Mouse (Mus musculus) heart, postnatal 0 days (tissue): ENCODE data around the gene 4931428L18Rik. TPM values are rescaled to one million over a fixed set of nuclear protein-coding genes. Genes with fewer than 3 reads are reported as not detected.

Source experiments
- ATAC-seq: fragments of 200-750 bp; cut with Nextera tagmentation; 2 replicates; pipeline ENCODE4 v1.8.0; 2017; ENCODE audit warnings: low read depth, moderate number of reproducible peaks, moderate library complexity; ENCODE audit not compliant: insufficient read depth
- DNase-seq: peaks from one replicate; pipeline ENCODE4 v3.0.0-alpha.2; 2016; ENCODE audit warnings: low spot score
- H3K27ac ChIP-seq: fragments of 300-500 bp; sonication (generic); 2 replicates; pipeline ENCODE4 v1.5.1; 2014; ENCODE audit warnings: low read depth, mild to moderate bottlenecking
- H3K27me3 ChIP-seq: fragments of 300-500 bp; sonication (generic); 2 replicates; pipeline ENCODE4 v1.6.1; 2014; ENCODE audit warnings: low read length, mixed read lengths; ENCODE audit not compliant: control insufficient read depth, insufficient read depth
- H3K36me3 ChIP-seq: fragments of 300-500 bp; sonication (generic); replicated peaks from 2 replicates; pipeline ENCODE4 v1.6.1; 2014; ENCODE audit warnings: low read length, mixed read lengths; ENCODE audit not compliant: control insufficient read depth, insufficient read depth
- H3K4me1 ChIP-seq: fragments of 300-500 bp; sonication (generic); 2 replicates; pipeline ENCODE4 v1.6.1; 2014; ENCODE audit warnings: antibody characterized with exemption; ENCODE audit not compliant: control insufficient read depth, insufficient read depth
- H3K4me2 ChIP-seq: fragments of 300-500 bp; sonication (generic); 2 replicates; pipeline ENCODE4 v1.6.1; 2014; ENCODE audit warnings: low read depth, mild to moderate bottlenecking, low read length, moderate library complexity
- H3K4me3 ChIP-seq: fragments of 300-500 bp; sonication (generic); 2 replicates; pipeline ENCODE4 v1.5.1; 2014; ENCODE audit warnings: low read depth, low read length
- H3K9ac ChIP-seq: fragments of 300-500 bp; sonication (generic); replicated peaks from 2 replicates; pipeline ENCODE4 v1.6.1; 2014; ENCODE audit warnings: low read depth, low read length, mixed read lengths
- H3K9me3 ChIP-seq: fragments of 300-500 bp; sonication (generic); replicated peaks from 2 replicates; pipeline ENCODE4 v1.6.1; 2016; ENCODE audit warnings: low read length; ENCODE audit not compliant: control insufficient read depth
- CTCF ChIP-seq: IDR thresholded peaks from 2 replicates; pipeline ENCODE4 v1.5.1; 2016; ENCODE audit warnings: antibody characterized with exemption, control low read depth, low read depth
- EP300 ChIP-seq: IDR thresholded peaks from 2 replicates; pipeline ENCODE4 v1.6.1; 2016; ENCODE audit warnings: antibody characterized with exemption, low read depth
- WGBS: fragments of 180-500 bp; shearing (Covaris S2); extraction: QIAGEN DNeasy Blood & Tissue Kit; methylation state at CpG from one replicate; pipeline ENCODE4 v1.1.7; 2014; 5-methylcytosine and 5-hydroxymethylcytosine counted together
- polyA plus RNA-seq: library from polyadenylated mRNA; unstranded; fragments of >200 nt; fragmentation: Nextera tagmentation; extraction: Ambion mirVana; gene quantifications from 2 replicates; pipeline ENCODE4 v1.2.1, GENCODE M21; 2015
- total RNA-seq: library from RNA; depleted of rRNA; stranded (reverse); fragments of >200 nt; gene quantifications from 2 replicates; pipeline ENCODE4 v1.2.3, GENCODE M21; 2014; ENCODE audit warnings: low replicate concordance

4931428L18Rik gene
- total and polyA plus RNA-seq, 2 experiments from 2014 or later: 0.23 TPM; not detected in 1

GRCm38 (mm10) chr1:31071209-31071608, 151.3 kb downstream of the 4931428L18Rik start:
- no peak for TF ChIP-seq CTCF
- no peak for TF ChIP-seq EP300
- Histone ChIP-seq H3K4me3 (no peak overlapping the region), H3K27me3 (no peaks in the 10 kb centered on the region), H3K4me2 (no peak overlapping the region), H3K36me3 (no peaks in the 10 kb centered on the region), H3K9me3 (no peaks in the 10 kb centered on the region), H3K9ac (no peak overlapping the region), H3K4me1 (no peaks in the 10 kb centered on the region), H3K27ac (no peak overlapping the region)
- ATAC-seq (no peak), DNase-seq (no peak)
- WGBS: 82% methylated on average over 2 of the region's 2 CpGs

- no peaks in the 10 kb centered on the region for H3K36me3 ChIP-seq
- TF ChIP-seq EP300 (no peak), CTCF (no peak)
- no peak overlapping the region for H3K4me2 ChIP-seq
- no peak for DNase-seq
- no peak for ATAC-seq
- no peaks in the 10 kb centered on the region for H3K4me1 ChIP-seq
- H3K4me3 ChIP-seq: no peak overlapping the region
- H3K27ac ChIP-seq: no peak overlapping the region
- no peaks in the 10 kb centered on the region for H3K9me3 ChIP-seq
- 65% methylated on average over 12 of the region's 12 CpGs for WGBS
- H3K27me3 ChIP-seq: no peaks in the 10 kb centered on the region
- no peak overlapping the region for H3K9ac ChIP-seq
Observed at GRCm38 (mm10) chr1:31064817-31065740, 157.4 kb downstream of the 4931428L18Rik start.

- 73% methylated on average over 4 of the region's 4 CpGs for WGBS
- DNase-seq (no peak), ATAC-seq (no peak)
- no peaks in the 10 kb centered on the region for H3K4me1 ChIP-seq
- no peaks in the 10 kb centered on the region for H3K27me3 ChIP-seq
- H3K4me2 ChIP-seq: no peak overlapping the region
- no peak overlapping the region for H3K27ac ChIP-seq
- no peaks in the 10 kb centered on the region for H3K36me3 ChIP-seq
- no peaks in the 10 kb centered on the region for H3K9me3 ChIP-seq
- no peak for TF ChIP-seq CTCF
- TF ChIP-seq EP300: no peak
- H3K9ac ChIP-seq: no peak overlapping the region
- no peak overlapping the region for H3K4me3 ChIP-seq
Observed at GRCm38 (mm10) chr1:31059806-31060205, 162.7 kb downstream of the 4931428L18Rik start.

DNA sequence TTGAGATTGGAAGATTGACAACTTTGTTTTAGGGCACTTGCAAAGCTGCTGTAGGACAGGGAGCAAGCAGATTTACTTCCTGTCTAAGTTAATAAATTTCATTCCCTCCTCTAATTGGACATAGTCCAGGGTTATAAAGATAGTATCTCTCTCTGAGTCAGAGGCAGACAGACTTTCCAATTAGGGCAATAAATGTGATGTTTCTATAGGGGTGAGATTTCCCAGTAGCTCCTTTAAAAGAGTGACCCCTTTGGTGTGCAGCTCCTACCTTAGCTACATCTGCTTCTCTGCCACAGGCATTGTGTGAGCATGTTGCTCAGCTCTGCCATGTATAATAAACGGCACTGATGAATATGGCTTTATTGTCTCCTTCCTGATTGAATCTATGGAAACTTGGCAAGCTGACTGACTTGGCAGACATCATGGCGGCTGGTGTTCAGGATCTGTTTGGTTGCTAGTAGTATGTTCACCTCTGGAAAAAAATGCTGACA, 163.6 kb downstream of the 4931428L18Rik start:
- H3K4me2 ChIP-seq: no peak overlapping the region
- no peak overlapping the region for H3K27ac ChIP-seq
- H3K27me3 ChIP-seq: no peaks in the 10 kb centered on the region
- TF ChIP-seq EP300: no peak
- TF ChIP-seq CTCF: no peak
- H3K36me3 ChIP-seq: no peaks in the 10 kb centered on the region
- H3K9ac ChIP-seq: no peak overlapping the region
- no peaks in the 10 kb centered on the region for H3K4me1 ChIP-seq
- no peaks in the 10 kb centered on the region for H3K9me3 ChIP-seq
- 43% methylated on average over 2 of the region's 2 CpGs for WGBS
- no peak for DNase-seq
- no peak overlapping the region for H3K4me3 ChIP-seq
- no peak for ATAC-seq

GRCm38 (mm10) chr1:31058196-31058595, 164.3 kb downstream of the 4931428L18Rik start:
- DNase-seq (no peak), ATAC-seq (no peak)
- Histone ChIP-seq H3K4me2 (no peak overlapping the region), H3K4me1 (no peaks in the 10 kb centered on the region), H3K9ac (no peak overlapping the region), H3K9me3 (no peaks in the 10 kb centered on the region), H3K4me3 (no peak overlapping the region), H3K27me3 (no peaks in the 10 kb centered on the region), H3K36me3 (no peaks in the 10 kb centered on the region), H3K27ac (no peak overlapping the region)
- WGBS: 62% methylated on average over 3 of the region's 3 CpGs
- TF ChIP-seq EP300: no peak
- TF ChIP-seq CTCF: no peak
